Mouse (Mus musculus): ENCODE data around the gene Trip13. TPM values are rescaled to one million over a fixed set of nuclear protein-coding genes. Genes with fewer than 3 reads are reported as not detected.

Trip13 gene
- polyA plus RNA-seq, 1 experiment from 2014 or later, result 39.6 TPM

DNA sequence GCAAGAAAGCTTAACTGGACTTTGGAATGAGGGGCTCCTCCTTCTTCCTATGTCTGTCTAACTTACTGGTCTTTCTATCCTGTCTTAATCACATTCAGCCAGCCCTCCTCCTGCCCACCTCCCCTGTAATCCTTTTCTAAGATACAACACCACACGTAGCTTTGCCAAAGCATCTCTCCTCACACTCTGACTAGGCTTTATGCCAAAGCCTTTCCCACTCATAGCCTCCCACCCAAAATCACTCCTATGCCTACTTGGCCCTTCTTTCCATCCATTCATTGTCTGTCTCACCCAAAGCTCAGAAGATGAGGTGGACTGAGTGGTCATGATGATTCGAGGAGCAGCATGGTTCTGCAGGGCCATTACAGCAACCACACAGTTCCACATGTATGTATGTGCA, 65.4 kb downstream of the Trip13 start:
- H3K4me1 ChIP-seq (replicated peaks; ENCODE audit: control insufficient read depth, insufficient read depth, low read length), result no peaks in the 10 kb centered on the region
- H3K27me3 ChIP-seq (ENCODE audit: control insufficient read depth, insufficient read depth, low read depth, low read length), result no peaks in the 10 kb centered on the region
- 66% methylated on average over 2 of the region's 2 CpGs for WGBS
- no peak overlapping the region for H3K9ac ChIP-seq (ENCODE audit: low read length)
- H3K4me3 ChIP-seq (ENCODE audit: low read length), result no peak overlapping the region
- H3K4me2 ChIP-seq (ENCODE audit: low read depth, low read length), result no peak overlapping the region
- H3K36me3 ChIP-seq (ENCODE audit: control insufficient read depth, insufficient read depth, low read length), result no peaks in the 10 kb centered on the region
- H3K9me3 ChIP-seq (ENCODE audit: control insufficient read depth, low read length), result no peaks in the 10 kb centered on the region
- ATAC-seq (ENCODE audit: low read depth), result no peak
- H3K27ac ChIP-seq (ENCODE audit: low read length), result no peak overlapping the region

Small RNA genes lying within 50 kb of the gene (microRNA-seq; reads per million reads assigned to microRNA genes)
- gene Gm25197, result not detected

Other genes starting within 250 kb of the Trip13 start
- 0.08 TPM in 1 of 2 replicates, not detected in the other for gene Slc6a19, start 232.9 kb downstream of the Trip13 start, polyA plus RNA-seq (2015; fragmentation: Nextera tagmentation; extraction: Ambion mirVana)
- 14.6 and 18.7 TPM in 2 replicates for gene Slc12a7, start 204.7 kb downstream of the Trip13 start, polyA plus RNA-seq (2015; fragmentation: Nextera tagmentation; extraction: Ambion mirVana)
- 4.7 and 4.8 TPM in 2 replicates for gene Nkd2, start 90.2 kb downstream of the Trip13 start, polyA plus RNA-seq (2015; fragmentation: Nextera tagmentation; extraction: Ambion mirVana)
- 52.2 and 55.3 TPM in 2 replicates for gene Brd9, start within 50 bp of the Trip13 start, polyA plus RNA-seq (2015; fragmentation: Nextera tagmentation; extraction: Ambion mirVana)
- gene Zdhhc11, start 26.1 kb upstream of the Trip13 start, polyA plus RNA-seq (2015; fragmentation: Nextera tagmentation; extraction: Ambion mirVana), result not detected in 2 replicates
- 1.3 and 1.7 TPM in 2 replicates for gene Tppp, start 71.6 kb upstream of the Trip13 start, polyA plus RNA-seq (2015; fragmentation: Nextera tagmentation; extraction: Ambion mirVana)
- gene Cep72, start 124.5 kb upstream of the Trip13 start, polyA plus RNA-seq (2015; fragmentation: Nextera tagmentation; extraction: Ambion mirVana), result 14.9 and 15.8 TPM in 2 replicates
- gene Slc9a3, start 183.7 kb upstream of the Trip13 start, polyA plus RNA-seq (2015; fragmentation: Nextera tagmentation; extraction: Ambion mirVana), result not detected in 2 replicates

Data from lung, embryonic 16.5 days (tissue).